In the genomic region with DNA sequence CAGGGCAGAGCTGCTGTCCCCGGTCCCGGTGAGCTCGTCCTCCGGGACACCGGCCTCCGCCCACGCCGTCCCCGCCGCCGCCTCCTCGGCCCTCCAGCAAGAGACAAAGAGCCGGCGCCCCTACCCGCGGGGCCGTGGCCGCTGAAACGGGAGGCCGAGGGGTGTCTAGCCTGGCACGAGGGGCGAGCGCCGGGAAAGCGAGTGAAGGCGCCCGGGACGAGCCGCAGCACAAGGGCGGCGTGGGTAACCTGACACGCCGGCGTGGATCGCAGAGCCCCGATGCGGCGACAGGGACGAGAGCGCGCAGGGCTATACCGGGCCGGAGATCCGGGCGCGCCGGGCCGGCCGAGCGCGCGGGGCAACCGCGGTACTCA, we compare ENCODE assay signal across 8 mouse cellular contexts. TPM values are rescaled to one million over a fixed set of nuclear protein-coding genes. Genes with fewer than 3 reads are reported as not detected.
DNase-seq lines count a peak whose midpoint lies in the region; ATAC-seq and TF ChIP-seq lines count a peak whose summit lies in the region.

No protein-coding gene starts in this region.

- in situ Hi-C loops in ES-E14 (cut with MboI; ENCODE audit: low sequenced_read_pairs in 2 of 2, unreplicated experiment in 2 of 2): no loop called here

- WGBS in forebrain, embryonic 14.5 days: under 1% methylated on average over 47 of the region's 54 CpGs
- WGBS in heart, postnatal 0 days: under 1% methylated on average over 37 of the region's 54 CpGs

- H3K4me3 ChIP-seq in ES-E14 (ENCODE audit: insufficient read depth in 1 of 2, low read depth in 1 of 2, low read length in 2 of 2, poor library complexity in 1 of 2, severe bottlenecking in 1 of 2): peak overlapping the region; percentile 70 to 93
- H3K4me3 ChIP-seq in forebrain, embryonic 14.5 days (ENCODE audit: low read depth, low read length): peak overlapping the region; percentile 95
- H3K4me3 ChIP-seq in heart, postnatal 0 days (ENCODE audit: low read depth, low read length): peak overlapping the region; percentile 94

- H3K27me3 ChIP-seq in forebrain, embryonic 14.5 days (replicated peaks; ENCODE audit: control insufficient read depth, insufficient read depth, low read length): no peaks in the 10 kb centered on the region
- H3K27me3 ChIP-seq in heart, postnatal 0 days (ENCODE audit: control insufficient read depth, insufficient read depth, low read length): no peaks in the 10 kb centered on the region

- peak overlapping the region; percentile 89 for H3K9ac ChIP-seq in ES-E14 (ENCODE audit: insufficient read depth, low read depth, low read length, poor library complexity, severe bottlenecking)
- peak overlapping the region; percentile 99 for H3K9ac ChIP-seq in forebrain, embryonic 14.5 days (ENCODE audit: low read length)
- H3K9ac ChIP-seq in heart, postnatal 0 days (replicated peaks; ENCODE audit: low read depth, low read length): peak overlapping the region; percentile 93

- no peaks in the 10 kb centered on the region for H3K36me3 ChIP-seq in ES-E14 (ENCODE audit: control insufficient read depth, insufficient read depth, low read length, poor library complexity, severe bottlenecking)
- no peaks in the 10 kb centered on the region for H3K36me3 ChIP-seq in forebrain, embryonic 14.5 days (ENCODE audit: control insufficient read depth, insufficient read depth, low read length)
- no peaks in the 10 kb centered on the region for H3K36me3 ChIP-seq in heart, postnatal 0 days (replicated peaks; ENCODE audit: control insufficient read depth, insufficient read depth, low read length)

- peaks cover 0 to 4% of the 10 kb centered on the region in 2 experiments; a peak in 1 of 4 replicates for H3K4me1 ChIP-seq in ES-E14 (ENCODE audit: control insufficient read depth in 2 of 2, insufficient read depth in 2 of 2, low read length in 2 of 2, poor library complexity in 1 of 2)
- H3K4me1 ChIP-seq in forebrain, embryonic 14.5 days (ENCODE audit: control insufficient read depth, insufficient read depth, low read length): peaks cover 35% of the 10 kb centered on the region
- peaks cover 34% of the 10 kb centered on the region for H3K4me1 ChIP-seq in heart, postnatal 0 days (ENCODE audit: control insufficient read depth, insufficient read depth)

- peak overlapping the region; percentile 90 for H3K4me2 ChIP-seq in forebrain, embryonic 14.5 days (ENCODE audit: low read length)
- peak overlapping the region; percentile 92 for H3K4me2 ChIP-seq in heart, postnatal 0 days (ENCODE audit: low read depth, low read length)

- no peak for DNase-seq in ES-E14 (ENCODE audit: low read depth, low spot score)
- peak; percentile 51 for DNase-seq in brain, adult 2 months (ENCODE audit: low read depth, low spot score)
- DNase-seq in forebrain, embryonic 14.5 days (ENCODE audit: low spot score): peak; percentile 52
- no peak for DNase-seq in heart, postnatal 0 days (ENCODE audit: low spot score)
- peak; percentile 48 to 51 for DNase-seq in layer of hippocampus, postnatal 36 days
- peak; percentile 23 to 41 for DNase-seq in right cerebral cortex, postnatal 36 days (ENCODE audit: low spot score in 2 of 2)
- no peak for DNase-seq in c-Kit-positive CD71-positive TER-119-positive erythroid progenitor cells, embryonic 14.5 days (ENCODE audit: low spot score)

- TF ChIP-seq CTCF in heart, postnatal 0 days (IDR thresholded peaks at IDR 0.05; ENCODE audit: low read depth): no peak

- peak; percentile 16 for ATAC-seq in forebrain, embryonic 14.5 days
- peak; percentile 18 for ATAC-seq in heart, postnatal 0 days (ENCODE audit: insufficient read depth, low read depth)
- ATAC-seq in megakaryocyte, adult 5-6 weeks (ENCODE audit: poor library complexity, severe bottlenecking): 0 out of 2 replicates have a peak, but pooled peaks have one; percentile 11

- H3K27ac ChIP-seq in ES-E14 (ENCODE audit: insufficient read depth, low read depth, low read length, poor library complexity, severe bottlenecking): no peak overlapping the region
- peak overlapping the region; percentile 99 for H3K27ac ChIP-seq in forebrain, embryonic 14.5 days (ENCODE audit: low read depth, low read length)
- peak overlapping the region; percentile 95 for H3K27ac ChIP-seq in heart, postnatal 0 days (ENCODE audit: low read depth)

- TF ChIP-seq EP300 in heart, postnatal 0 days (IDR thresholded peaks at IDR 0.05; ENCODE audit: low read depth): no peak

- no peaks in the 10 kb centered on the region for H3K9me3 ChIP-seq in ES-E14 (ENCODE audit: control insufficient read depth, insufficient read depth, low read depth, low read length)
- no peaks in the 10 kb centered on the region for H3K9me3 ChIP-seq in forebrain, embryonic 14.5 days (replicated peaks; ENCODE audit: control insufficient read depth, low read length)
- no peaks in the 10 kb centered on the region for H3K9me3 ChIP-seq in heart, postnatal 0 days (replicated peaks; ENCODE audit: control insufficient read depth, low read length)

TF ChIP-seq in ES-E14, 5 proteins besides CTCF, POLR2A, EP300 and RAD21:
- TF ChIP-seq HCFC1 (IDR thresholded peaks at IDR 0.05; ENCODE audit: borderline replicate concordance, insufficient read depth, low read length): no peak
- TF ChIP-seq MAFK (IDR thresholded peaks at IDR 0.05; ENCODE audit: insufficient read depth, low read depth, low read length): no peak
- no peak for TF ChIP-seq ZNF384 (IDR thresholded peaks at IDR 0.05; ENCODE audit: low read depth, low read length)
- TF ChIP-seq ZC3H11A (IDR thresholded peaks at IDR 0.05; ENCODE audit: borderline replicate concordance, low read depth, low read length): no peak
- no peak for TF ChIP-seq CHD2 (IDR thresholded peaks at IDR 0.05; ENCODE audit: low read depth, low read length)

RNA-seq across cellular contexts. Expression of gene Trio, which starts 0.7 kb away (rescaled TPM):
- total RNA-seq in ES-E14 (2012; rRNA removed): 34.4 and 41.5 TPM in 2 replicates
- 38.1 and 45.4 TPM in 2 replicates for polyA plus RNA-seq in forebrain, embryonic 14.5 days (2014; fragmentation: Nextera tagmentation; extraction: Ambion mirVana)
- 74.8 and 77.2 TPM in 2 replicates for total RNA-seq in heart, postnatal 0 days (2014; rRNA removed; ENCODE audit: low replicate concordance)
- polyA plus RNA-seq in heart, postnatal 0 days (2015; fragmentation: Nextera tagmentation; extraction: Ambion mirVana): 10.1 and 11.0 TPM in 2 replicates
- 100 to 1,000 TPM; 266 to 349 TPM for total RNA-seq in layer of hippocampus, postnatal 36 days (2021)
- total RNA-seq in megakaryocyte, adult 5-6 weeks (2015): 46.1 and 50.8 TPM in 2 replicates
- 33.9 and 37.3 TPM in 2 replicates for total RNA-seq in megakaryocyte, adult 5-6 weeks (2017)

Comparison
In these comparisons a context has a peak if more than half of its experiments do, and no peak if none do; other contexts are left out.
1. DNase-seq: peak in brain, adult 2 months (single experiment), forebrain, embryonic 14.5 days (single experiment), layer of hippocampus, postnatal 36 days (2 of 2) and right cerebral cortex, postnatal 36 days (2 of 2); none in ES-E14 (single experiment), heart, postnatal 0 days (single experiment) and c-Kit-positive CD71-positive TER-119-positive erythroid progenitor cells, embryonic 14.5 days (single experiment).
2. Peak in every context shown above with its lines, with median percentiles within 50 percentile points of each other: H3K4me3 ChIP-seq, H3K9ac ChIP-seq and ATAC-seq.